Mouse (Mus musculus) ES-Bruce4 (cell line): ENCODE measurements around the gene AC109138.7. TPM values are rescaled to one million over a fixed set of nuclear protein-coding genes. Genes with fewer than 3 reads are reported as not detected.
A peak's percentile ranks its signal among the peaks of the same experiment; 100 is the strongest.

ENCODE experiments used
- H3K27ac ChIP-seq: 2 replicates; pipeline ENCODE4 v1.5.1; 2012; ENCODE audit warnings: low read length, inconsistent platforms; ENCODE audit not compliant: insufficient read depth
- H3K27me3 ChIP-seq: 2 replicates; pipeline ENCODE4 v1.6.1; 2012; ENCODE audit warnings: mild to moderate bottlenecking, low read length, inconsistent platforms; ENCODE audit not compliant: control insufficient read depth, poor library complexity, insufficient read depth, severe bottlenecking
- H3K36me3 ChIP-seq: 2 replicates; pipeline ENCODE4 v1.6.1; 2012; ENCODE audit warnings: inconsistent platforms, mild to moderate bottlenecking, low read length, moderate library complexity; ENCODE audit not compliant: control insufficient read depth, poor library complexity, insufficient read depth, severe bottlenecking
- H3K4me1 ChIP-seq: one replicate; pipeline ENCODE4 v1.8.1; 2011; ENCODE audit warnings: low read length; ENCODE audit not compliant: control insufficient read depth, insufficient read depth
- H3K4me3 ChIP-seq: 2 replicates; pipeline ENCODE4 v1.5.1; 2011; ENCODE audit warnings: low read depth, mild to moderate bottlenecking, low read length
- H3K9ac ChIP-seq: 2 replicates; pipeline ENCODE4 v1.6.1; 2012; ENCODE audit warnings: low read depth, mild to moderate bottlenecking, inconsistent platforms; ENCODE audit not compliant: poor library complexity, severe bottlenecking
- H3K9me3 ChIP-seq: replicated peaks from 2 replicates; pipeline ENCODE4 v1.6.1; 2012; ENCODE audit warnings: mild to moderate bottlenecking, low read length, inconsistent platforms; ENCODE audit not compliant: control insufficient read depth, poor library complexity, insufficient read depth, severe bottlenecking
- CTCF ChIP-seq: IDR thresholded peaks from one replicate; pipeline ENCODE4 v1.8.1; 2011; ENCODE audit warnings: low read depth, low read length
- EP300 ChIP-seq: IDR thresholded peaks from 2 replicates; pipeline ENCODE4 v1.6.1; 2011; ENCODE audit warnings: low read depth, low read length; ENCODE audit not compliant: insufficient read depth
- POLR2A ChIP-seq: IDR thresholded peaks from one replicate; pipeline ENCODE4 v1.8.1; 2011; ENCODE audit warnings: low read length; ENCODE audit not compliant: insufficient read depth
- polyA plus RNA-seq: library from polyadenylated mRNA; stranded (reverse); fragments of >200 nt; gene quantifications from 2 replicates; pipeline ENCODE4 v1.2.4, GENCODE M21; 2011; ENCODE audit warnings: low read depth; ENCODE audit not compliant: missing spikeins, insufficient read depth, insufficient read length

The AC109138.7 gene
- polyA plus RNA-seq, result not detected in 2 replicates

DNA sequence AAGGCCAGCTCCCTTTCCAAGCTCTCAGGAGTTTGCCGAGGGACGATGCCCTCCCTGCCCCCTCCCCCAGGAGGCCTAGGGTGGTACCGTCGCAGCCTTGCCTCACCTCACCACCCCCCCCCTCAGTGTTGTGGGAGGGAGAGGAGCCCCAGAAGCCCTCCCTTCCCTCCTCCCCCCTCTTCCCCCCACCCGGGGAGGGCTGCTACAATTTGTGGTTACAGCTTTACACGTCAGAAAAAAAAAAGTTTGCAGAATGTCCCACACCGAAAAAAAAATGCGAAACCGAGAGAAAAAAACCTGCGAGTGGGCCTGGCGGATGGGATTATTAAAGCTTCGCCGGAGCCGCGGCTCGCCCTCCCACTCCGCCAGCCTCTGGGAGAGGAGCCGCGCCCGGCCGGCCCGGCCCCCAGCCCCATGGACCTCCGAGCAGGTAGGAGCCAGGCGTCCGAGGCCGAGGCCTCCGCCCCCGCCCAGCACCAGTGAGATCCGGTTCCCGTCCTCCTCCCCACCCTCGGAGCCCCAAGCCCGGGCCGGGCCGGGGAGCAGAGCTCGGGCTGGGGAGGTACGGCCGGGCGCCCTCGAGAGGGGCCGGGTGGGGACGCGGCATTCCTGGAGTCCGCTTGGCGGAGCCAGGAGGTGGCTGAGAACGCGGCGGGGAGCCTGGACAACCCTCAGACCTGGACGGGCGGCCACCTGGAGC is at the start of gene AC109138.7, which contains the start of gene Clcf1:
AC109138.7 (plus strand) TSS at position 287 of the 700 bp plus-strand sequence.
Clcf1 (plus strand) TSS at position 168 of the 700 bp plus-strand sequence.
- Histone ChIP-seq H3K27me3 (peaks cover 13% of the 10 kb centered on the region), H3K4me3 (peak within 1 kb of the TSS; percentile 62), H3K4me1 (no peaks in the 10 kb centered on the region), H3K27ac (no peak within 1 kb of the TSS), H3K36me3 (no peaks in the 10 kb centered on the region), H3K9ac (peak within 1 kb of the TSS; percentile 88), H3K9me3 (no peaks in the 10 kb centered on the region)
- TF ChIP-seq CTCF (no peak), EP300 (no peak), POLR2A (no peak)

DNA sequence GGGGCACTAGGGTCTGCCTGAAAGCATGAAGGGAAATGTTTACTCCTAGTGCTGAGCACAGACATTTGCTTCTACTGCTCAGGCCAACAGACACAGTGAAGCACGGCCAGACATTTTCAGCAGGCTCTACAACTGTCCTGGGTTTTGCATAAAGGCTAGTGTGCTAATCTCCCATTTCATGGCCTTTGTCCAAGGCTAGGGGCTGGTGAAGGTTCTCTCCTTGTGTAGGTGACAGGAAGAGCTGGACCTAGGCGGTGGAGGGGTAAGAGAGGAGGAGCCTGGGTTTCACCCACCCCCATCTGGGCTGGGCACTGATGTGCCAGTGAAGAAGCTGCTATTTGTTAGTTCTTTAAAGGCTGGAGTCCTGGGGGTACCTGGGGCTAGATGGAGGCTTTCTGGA is 49.4 kb upstream of the AC109138.7 start:
- no peaks in the 10 kb centered on the region for H3K9me3 ChIP-seq
- H3K36me3 ChIP-seq, result no peaks in the 10 kb centered on the region
- no peak overlapping the region for H3K27ac ChIP-seq
- TF ChIP-seq CTCF, result no peak
- no peak for TF ChIP-seq POLR2A
- TF ChIP-seq EP300, result no peak
- H3K27me3 ChIP-seq, result no peaks in the 10 kb centered on the region
- H3K4me3 ChIP-seq, result no peak overlapping the region
- H3K9ac ChIP-seq, result no peak overlapping the region
- H3K4me1 ChIP-seq, result no peaks in the 10 kb centered on the region

DNA sequence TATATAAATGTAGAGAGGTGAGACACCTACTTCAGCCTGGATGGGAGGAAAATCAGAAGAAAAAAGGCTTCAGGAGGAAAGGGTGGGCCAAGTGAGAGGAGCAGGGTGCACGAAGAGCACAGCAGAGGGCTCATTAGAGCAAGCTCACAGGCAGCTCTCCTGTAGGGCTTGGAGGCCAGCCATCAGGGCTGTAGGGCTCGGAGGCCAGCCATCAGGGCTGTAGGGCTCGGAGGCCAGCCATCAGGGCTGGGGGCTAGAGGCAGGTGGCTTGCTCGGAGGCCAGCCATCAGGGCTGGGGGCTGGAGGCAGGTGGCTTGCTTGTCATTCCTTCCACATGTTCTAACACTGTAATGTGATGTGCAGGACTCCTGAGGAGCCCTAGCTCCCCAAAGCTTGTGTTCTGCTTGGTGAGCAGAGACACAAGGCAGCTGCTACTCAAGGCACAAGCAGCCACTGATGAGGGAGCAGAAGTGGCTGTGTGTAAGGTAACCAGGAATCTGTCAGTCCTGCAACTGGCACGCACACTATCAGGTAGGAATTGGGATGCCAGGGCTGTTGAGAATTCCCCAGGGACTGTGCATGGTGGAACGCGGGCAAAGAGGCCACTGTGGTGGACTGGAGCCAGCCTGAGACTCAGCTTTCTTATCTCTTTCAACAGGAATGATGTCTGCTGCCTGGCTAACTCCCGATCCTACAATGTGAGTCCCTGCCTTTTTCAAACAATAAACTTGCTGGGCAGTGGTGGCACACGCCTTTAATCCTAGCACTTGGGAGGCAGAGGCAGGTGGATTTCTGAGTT is 47.3 kb upstream of the AC109138.7 start:
- Histone ChIP-seq H3K36me3 (no peaks in the 10 kb centered on the region), H3K4me3 (no peak overlapping the region), H3K27me3 (no peaks in the 10 kb centered on the region), H3K27ac (no peak overlapping the region), H3K9ac (no peak overlapping the region), H3K9me3 (no peaks in the 10 kb centered on the region), H3K4me1 (no peaks in the 10 kb centered on the region)
- no peak for TF ChIP-seq CTCF
- no peak for TF ChIP-seq EP300
- no peak for TF ChIP-seq POLR2A

DNA sequence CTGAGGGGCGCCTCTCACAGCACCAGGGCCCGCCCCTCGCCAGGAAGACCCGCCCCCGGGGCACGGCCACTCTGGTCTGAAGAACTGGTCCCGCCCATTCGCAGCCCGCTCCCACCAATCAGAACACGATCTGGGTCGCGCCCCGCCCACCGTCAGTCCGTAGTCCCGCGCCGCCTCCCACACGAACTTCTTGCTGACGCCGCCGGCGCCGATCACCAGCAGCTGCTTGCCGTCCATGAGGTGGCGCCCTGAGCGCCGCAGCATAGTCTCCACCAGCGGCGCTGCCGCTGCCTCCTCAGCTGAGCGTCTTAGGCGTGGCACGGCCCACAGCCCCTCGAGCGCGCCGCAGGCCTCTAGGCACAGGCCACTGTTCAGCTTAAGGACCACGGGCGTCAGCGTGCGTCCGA is 44.8 kb upstream of the AC109138.7 start:
- Histone ChIP-seq H3K27me3 (no peaks in the 10 kb centered on the region), H3K9me3 (no peaks in the 10 kb centered on the region), H3K36me3 (no peaks in the 10 kb centered on the region), H3K4me1 (no peaks in the 10 kb centered on the region), H3K4me3 (peak overlapping the region; percentile 87), H3K27ac (no peak overlapping the region), H3K9ac (peak overlapping the region; percentile 68)
- peak; percentile 81 for TF ChIP-seq CTCF
- 0 out of 2 replicates have a peak, but pooled peaks have one; percentile 39 for TF ChIP-seq EP300
- TF ChIP-seq POLR2A, result peak; percentile 77

DNA sequence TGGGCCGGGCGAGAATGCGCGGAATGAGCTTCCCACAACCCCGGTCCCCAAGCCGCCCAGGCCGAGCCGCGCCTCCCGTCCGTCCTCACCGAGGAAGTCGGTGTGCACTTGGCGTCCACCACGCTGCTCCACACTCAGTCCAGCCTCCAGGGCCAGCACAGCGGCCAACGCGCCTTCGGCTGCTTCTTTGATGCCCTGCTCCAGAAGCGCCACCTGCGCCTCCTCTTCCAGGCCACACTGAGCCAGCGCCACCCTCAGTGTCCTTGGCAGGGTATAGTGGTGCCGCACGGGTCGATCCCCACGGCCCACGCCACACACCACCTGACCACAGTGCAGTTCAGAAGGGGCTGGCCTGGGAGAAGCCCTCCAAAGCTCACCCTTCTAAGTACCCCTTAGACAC is 44.3 kb upstream of the AC109138.7 start:
- Histone ChIP-seq H3K9me3 (no peaks in the 10 kb centered on the region), H3K27ac (no peak overlapping the region), H3K9ac (peak overlapping the region; percentile 68), H3K4me1 (no peaks in the 10 kb centered on the region), H3K4me3 (peak overlapping the region; percentile 87), H3K27me3 (no peaks in the 10 kb centered on the region), H3K36me3 (no peaks in the 10 kb centered on the region)
- TF ChIP-seq EP300 (no peak), POLR2A (no peak), CTCF (no peak)
